Mouse (Mus musculus) gastrocnemius, adult 2 months (tissue): ENCODE results near the gene Gm2004. TPM values are rescaled to one million over a fixed set of nuclear protein-coding genes. Genes with fewer than 3 reads are reported as not detected.
"Not testable (repeated sequence)": the region's sequence is repeated elsewhere in the genome, so short reads cannot be mapped to it uniquely, and the experiment has no call there.

Experiments used
- DNase-seq: peaks from one replicate; pipeline ENCODE4 v3.0.0; 2022
- H3K27ac ChIP-seq: fragments of 200-600 bp; 2 replicates; pipeline ENCODE4 v1.8.1; 2022; ENCODE audit warnings: mild to moderate bottlenecking
- H3K4me3 ChIP-seq: fragments of 200-600 bp; 2 replicates; pipeline ENCODE4 v1.8.1; 2022; ENCODE audit warnings: mild to moderate bottlenecking, moderate library complexity
- intact Hi-C: fragments of 180-260 bp; cut with DNase I; formaldehyde crosslinking; loops from one replicate; pipeline ENCODE4 v1.15.1; 2025
- long read RNA-seq, 2 experiments: library from polyadenylated mRNA; stranded (forward); transcript quantifications; one replicate each; pipeline ENCODE4 v2.0.0; 2021
- total RNA-seq, 2 experiments: library from RNA; stranded (reverse); gene quantifications; 2 replicates each; pipeline ENCODE4 v1.2.3; 2021

Gm2004 gene
- 1 to 10 TPM; 5.8 to 8.1 TPM for total RNA-seq
- long read RNA-seq, experiment 1, partial matches to known transcripts: 7 of 10 reads
- long read RNA-seq, experiment 1, other reads (novel, unspliced or antisense): 3 of 10 reads
- long read RNA-seq, experiment 2, partial matches to known transcripts: 0 of 2 reads
- long read RNA-seq, experiment 2, other reads (novel, unspliced or antisense): 2 of 2 reads

- intact Hi-C loops, DNase-seq, H3K27ac ChIP-seq, H3K4me3 ChIP-seq: not testable (repeated sequence)
Measured at GRCm38 (mm10) chr2:176149725-176150124, at the start of gene Gm2004. Gene Gm2004, minus strand, starts transcription at chr2:176149825.

Other genes starting within 250 kb of the Gm2004 start
- gene Zfp966, start 218.7 kb downstream of the Gm2004 start, total RNA-seq: 1 to 10 TPM; 6.1 to 6.9 TPM
- 10 to 100 TPM; 19.3 to 24.0 TPM for gene Gm2026, start 184.5 kb downstream of the Gm2004 start, total RNA-seq
- gene 2210418O10Rik, start 76.7 kb upstream of the Gm2004 start, total RNA-seq: 1 to 10 TPM; 1.6 to 4.2 TPM
- gene Gm11009, start 169.7 kb upstream of the Gm2004 start, total RNA-seq: not detected